Mouse (Mus musculus) hematopoietic stem cell, adult 5-6 weeks (primary cell): ENCODE measurements around the gene Scarb1. TPM values are rescaled to one million over a fixed set of nuclear protein-coding genes. Genes with fewer than 3 reads are reported as not detected.

Experiments
- ATAC-seq, 2 experiments: fragments of 125-278 bp in 1 of 2; replicated peaks in 1 of 2; 2 replicates each; pipeline ENCODE4 v1.8.0; 2016 to 2017; ENCODE audit warnings: inconsistent platforms in 2 of 2, mild to moderate bottlenecking in 2 of 2, moderate number of reproducible peaks in 2 of 2, low read depth in 1 of 2, moderate TSS enrichment in 1 of 2; ENCODE audit not compliant: low FRiP score in 2 of 2, poor library complexity in 2 of 2, severe bottlenecking in 2 of 2, insufficient read depth in 1 of 2, low TSS enrichment in 1 of 2
- total RNA-seq: library from RNA; stranded (forward); fragments of 172-1452, 232-1000 nt; gene quantifications from 2 replicates; pipeline ENCODE4 v1.2.3, GENCODE M21; 2017

Scarb1 gene
- total RNA-seq, 1 experiment from 2014 or later: 45.6 TPM

DNA sequence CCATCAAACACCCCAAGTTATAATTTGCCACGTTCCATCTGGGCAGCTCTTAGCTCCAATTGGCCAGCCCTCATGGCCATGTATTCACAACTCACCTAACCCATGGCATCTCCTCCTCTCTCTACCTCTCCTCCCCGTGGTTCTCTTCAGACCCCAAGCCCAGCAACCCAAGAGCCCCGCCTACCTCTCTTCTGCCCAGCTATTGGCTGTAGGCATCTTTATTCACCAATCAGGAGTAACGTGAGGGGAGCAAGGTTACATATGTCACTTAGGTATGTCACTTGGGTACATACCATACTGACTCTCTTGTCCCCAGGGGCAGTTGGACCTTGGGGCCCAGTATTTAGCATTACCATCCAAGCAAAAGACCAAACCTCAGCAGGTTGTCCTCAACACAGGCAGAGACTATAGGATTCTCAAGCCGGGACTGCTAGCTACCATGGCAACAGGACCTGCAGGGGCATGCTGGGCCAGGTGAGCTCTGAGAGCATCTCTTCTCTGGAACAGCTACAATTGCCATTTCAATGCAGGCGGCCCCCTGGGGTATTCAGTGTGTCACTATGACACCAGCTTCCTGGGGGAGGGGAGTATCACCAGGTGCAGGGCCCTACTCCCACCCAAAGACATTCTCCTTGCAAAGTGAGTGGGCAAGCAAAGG is 100.6 kb downstream of the Scarb1 start:
- ATAC-seq: no peak

DNA sequence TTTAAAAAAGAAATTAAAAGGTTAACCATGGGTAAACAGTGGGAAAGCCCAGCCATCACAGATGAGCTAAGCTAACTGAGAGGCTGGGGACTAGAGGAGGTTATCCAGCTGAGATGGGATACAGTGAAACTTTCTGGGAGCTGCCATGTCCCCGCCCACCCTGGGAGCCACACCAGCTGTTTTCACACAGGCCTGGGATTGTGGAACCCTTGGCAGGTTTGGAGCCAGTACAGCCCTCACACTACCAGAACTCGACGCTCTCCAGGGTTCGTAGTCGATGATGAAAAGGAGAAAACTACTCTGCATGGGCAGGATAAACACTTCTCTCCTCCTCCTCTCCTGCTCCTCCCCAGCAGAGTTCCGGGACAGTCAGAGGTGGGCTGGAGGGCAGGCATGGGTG is 105.0 kb downstream of the Scarb1 start:
- ATAC-seq: no peak

DNA sequence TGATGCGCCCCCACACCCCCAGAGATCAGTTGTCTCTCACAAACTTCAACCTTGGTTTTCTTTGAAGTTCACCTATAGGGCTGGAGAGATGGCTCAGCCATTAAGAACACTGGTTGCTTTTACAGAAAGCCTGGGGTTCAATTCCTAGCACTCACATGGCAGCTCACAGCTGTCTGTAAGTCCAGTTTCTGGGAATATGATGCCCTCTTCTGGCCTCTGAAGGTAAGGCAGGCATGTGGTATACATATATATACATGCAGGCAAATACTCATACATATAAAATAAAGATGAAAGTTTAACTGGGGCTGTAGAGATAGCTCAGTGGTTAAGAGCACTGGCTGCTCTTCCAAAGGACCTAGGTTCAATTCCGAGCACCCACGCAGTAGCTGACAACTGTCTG is 105.5 kb downstream of the Scarb1 start:
- no peak for ATAC-seq

DNA sequence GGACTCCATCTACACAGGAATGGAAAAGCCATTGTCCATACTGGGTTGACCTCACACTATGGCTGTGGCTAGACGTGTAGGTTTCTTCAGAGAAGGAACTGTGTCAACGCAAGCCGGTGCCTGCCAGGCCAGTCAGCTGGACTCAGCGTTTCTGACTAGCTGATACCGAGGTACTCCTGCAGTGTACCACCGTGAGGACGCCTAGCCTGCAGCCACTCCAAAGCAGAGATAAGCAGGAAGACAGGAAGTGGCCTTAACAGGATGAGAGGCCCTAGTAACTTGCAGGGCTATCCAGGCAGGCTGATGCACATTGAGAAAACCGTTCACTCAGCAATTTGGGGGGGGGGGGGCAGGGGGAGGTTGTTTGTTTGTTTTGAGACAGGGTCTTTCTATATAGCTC is 106.5 kb downstream of the Scarb1 start:
- ATAC-seq: 0 out of 4 replicates have a peak, but pooled peaks of 1 of the 2 experiments have one; percentile 14

DNA sequence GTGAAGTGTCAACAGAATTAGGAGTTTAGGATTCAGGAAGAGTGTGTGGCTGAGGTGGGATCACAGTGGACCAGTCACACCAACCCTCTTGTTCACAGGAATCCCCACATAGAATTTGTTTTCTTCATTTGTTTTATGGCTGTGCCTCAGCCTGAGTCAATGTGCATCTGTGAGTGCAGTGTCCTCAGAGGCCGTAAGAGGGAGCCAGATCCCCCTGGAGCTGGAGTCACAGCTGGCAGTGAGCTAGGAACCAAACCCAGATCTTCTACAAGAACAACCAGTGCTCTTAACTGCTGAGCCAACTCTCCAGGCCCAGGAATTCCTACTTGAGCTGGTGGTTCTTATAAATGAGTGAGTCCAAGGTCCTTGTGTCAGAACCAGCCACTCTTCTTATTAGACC is 107.4 kb downstream of the Scarb1 start:
- no peak for ATAC-seq

DNA sequence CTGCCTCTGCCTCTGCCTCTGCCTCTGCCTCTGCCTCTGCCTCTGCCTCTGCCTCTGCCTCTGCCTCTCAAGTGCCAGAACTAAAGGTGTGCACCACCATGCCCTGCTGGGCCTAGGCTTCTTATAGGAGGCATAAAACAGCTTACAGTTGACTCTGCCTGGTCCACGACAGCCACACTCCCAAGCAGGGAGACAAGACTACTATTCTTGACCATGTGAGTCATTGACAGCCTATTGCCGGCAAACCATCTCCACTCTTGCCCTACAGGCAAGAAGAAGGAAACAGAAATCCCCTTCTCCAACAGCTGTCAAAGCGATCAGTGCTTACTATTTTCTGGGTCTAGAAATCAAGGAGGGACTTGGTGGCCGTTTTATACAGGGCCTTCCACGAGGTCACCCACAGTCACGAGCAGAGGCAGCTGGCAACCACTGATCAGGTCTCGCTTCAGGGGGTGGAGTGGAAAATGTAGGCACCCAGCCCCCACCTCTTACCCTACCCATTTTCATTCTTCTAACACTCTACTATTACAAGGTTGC is 108.4 kb downstream of the Scarb1 start:
- no peak for ATAC-seq

DNA sequence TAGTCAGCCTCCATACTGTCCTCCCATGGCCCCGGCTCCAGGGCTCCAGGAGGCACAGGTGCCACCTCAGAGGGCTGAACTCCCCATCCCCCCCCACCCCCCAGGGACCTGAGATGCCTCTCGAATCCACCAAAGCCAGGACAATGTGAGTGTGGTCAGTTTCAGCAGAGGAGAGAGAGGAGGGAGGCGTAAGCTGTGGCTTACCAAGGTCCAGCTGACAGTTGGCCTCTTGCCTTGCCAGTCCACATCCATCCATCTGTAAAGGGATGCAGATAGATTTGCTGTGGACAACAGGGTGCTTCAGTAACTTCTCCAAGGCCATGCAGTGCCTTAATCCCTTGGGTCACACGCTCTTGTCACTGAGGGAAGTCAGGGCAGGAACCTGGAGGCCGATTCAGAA is 110.4 kb downstream of the Scarb1 start:
- no peak for ATAC-seq

DNA sequence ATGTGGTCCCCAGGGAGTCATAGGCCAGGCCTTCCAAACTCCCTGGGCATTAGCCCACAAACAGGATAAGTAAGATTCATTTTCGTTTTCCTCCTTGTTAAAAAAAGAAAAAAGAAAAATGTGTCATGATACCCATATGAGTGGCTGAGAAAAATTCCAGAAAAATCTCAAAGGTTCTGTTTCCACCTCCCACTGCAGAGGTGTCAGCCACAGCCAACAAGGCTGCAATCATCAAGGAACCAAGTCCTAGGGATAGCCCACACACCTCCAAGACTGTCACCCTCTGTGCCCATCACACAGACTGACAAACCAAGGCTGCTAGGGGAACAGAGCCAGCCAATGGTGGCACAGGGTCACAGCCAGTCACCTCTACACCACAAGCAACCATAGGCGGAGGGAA is 111.8 kb downstream of the Scarb1 start:
- ATAC-seq: no peak

DNA sequence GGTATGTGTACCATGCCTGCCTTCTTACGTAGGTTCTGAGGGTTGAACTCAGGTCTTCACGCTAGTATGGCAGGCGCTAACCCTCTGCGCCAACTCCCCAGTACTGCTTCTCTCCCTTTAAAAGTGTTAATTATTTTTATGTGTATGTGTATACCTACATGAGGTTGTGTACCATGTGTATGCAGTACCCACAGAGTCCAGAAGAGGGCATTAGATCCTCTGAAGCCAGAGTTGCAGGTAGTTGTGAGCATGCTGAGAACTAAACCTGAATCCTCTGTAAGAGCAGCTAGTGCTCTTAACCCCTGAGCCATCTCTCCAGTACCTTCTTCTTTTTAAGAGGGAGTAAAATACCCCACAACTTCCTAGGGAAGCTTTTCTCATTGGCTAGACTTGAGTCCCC is 113.2 kb downstream of the Scarb1 start:
- no peak for ATAC-seq

Other genes with a start within 250 kb of the Scarb1 start
- 10.7 and 13.4 TPM in 2 replicates for gene Ncor2, start 161.9 kb downstream of the Scarb1 start, total RNA-seq
- 0.63 and 1.6 TPM in 2 replicates for gene Gm10382, start 48.2 kb upstream of the Scarb1 start, total RNA-seq
- 339 and 386 TPM in 2 replicates for gene Ubc, start 49.1 kb upstream of the Scarb1 start, total RNA-seq
- 65.8 and 87.1 TPM in 2 replicates for gene Dhx37, start 93.0 kb upstream of the Scarb1 start, total RNA-seq
- gene Bri3bp, start 100.5 kb upstream of the Scarb1 start, total RNA-seq: 23.0 and 25.6 TPM in 2 replicates
- 8.1 and 15.9 TPM in 2 replicates for gene Aacs, start 134.7 kb upstream of the Scarb1 start, total RNA-seq
- 0.13 and 0.25 TPM in 2 replicates for gene Tmem132b, start 190.7 kb upstream of the Scarb1 start, total RNA-seq